Mouse (Mus musculus): Measurements from ENCODE around the gene Ccdc77. TPM values are rescaled to one million over a fixed set of nuclear protein-coding genes. Genes with fewer than 3 reads are reported as not detected.

Ccdc77 gene
- total and polyA plus RNA-seq, 3 experiments = 18.2 to 25.2 (median 21.0) TPM

- Histone ChIP-seq H3K4me1 (ENCODE audit: control insufficient read depth in 1 of 2, insufficient read depth in 2 of 2) (no peaks in the 10 kb centered on the region), H3K4me3 (replicated peaks in 1 of 3; ENCODE audit: low read depth in 2 of 3, low read length in 2 of 3, poor library complexity in 1 of 3) (no peak overlapping the region), H3K4me2 (ENCODE audit: insufficient read depth, low read depth, poor library complexity, severe bottlenecking) (no peak overlapping the region), H3K27ac (ENCODE audit: insufficient read depth, low read depth) (no peak overlapping the region), H3K9me3 (replicated peaks; ENCODE audit: low read length) (no peaks in the 10 kb centered on the region), H3K9ac (ENCODE audit: insufficient read depth, low read depth) (no peak overlapping the region), H3K36me3 (replicated peaks in 1 of 2; ENCODE audit: control insufficient read depth in 1 of 2, insufficient read depth in 1 of 2, low read length in 1 of 2) (no peaks in the 10 kb centered on the region), H3K79me2 (replicated peaks; ENCODE audit: control insufficient read depth, extremely low read depth, insufficient read depth, poor library complexity, severe bottlenecking) (no peaks in the 10 kb centered on the region), H3K27me3 (replicated peaks) (no peaks in the 10 kb centered on the region)
- dilution Hi-C loops (cut with MboI; ENCODE audit: extremely low pct_ligation_motif_present, extremely low pct_unique_long_range_greater_than_20kb, low sequenced_read_pairs) (no loop called here), in situ Hi-C loops (cut with MboI; ENCODE audit: low pct_ligation_motif_present, low pct_unique_long_range_greater_than_20kb, low sequenced_read_pairs) (no loop called here)
- TF ChIP-seq MAZ (IDR thresholded peaks at IDR 0.05; ENCODE audit: low read depth, low read length) (no peak), SMC3 (IDR thresholded peaks at IDR 0.05; ENCODE audit: low read depth, low read length) (no peak), SIN3A (IDR thresholded peaks at IDR 0.05; ENCODE audit: low read length) (no peak), JUN (IDR thresholded peaks at IDR 0.05; ENCODE audit: insufficient read depth, low read depth, low read length) (no peak), CHD2 (IDR thresholded peaks at IDR 0.05; ENCODE audit: low read length) (no peak), USF1 (IDR thresholded peaks at IDR 0.05; ENCODE audit: low read depth, low read length) (no peak), E2F4 (IDR thresholded peaks at IDR 0.05; ENCODE audit: insufficient replicate concordance, low read depth, low read length) (no peak), EP300 (IDR thresholded peaks at IDR 0.05; ENCODE audit: low read length) (no peak), ETS1 (conservative IDR thresholded peaks at IDR 0.05; ENCODE audit: low read depth, low read length) (no peak), IRF4 (IDR thresholded peaks at IDR 0.05; ENCODE audit: low read depth, low read length) (no peak), CTCF (conservative IDR thresholded peaks at IDR 0.05 in 1 of 2, IDR thresholded peaks at IDR 0.05 in 1 of 2; ENCODE audit: low read depth in 2 of 2, low read length in 2 of 2) (no peak), MYC (IDR thresholded peaks at IDR 0.05; ENCODE audit: low read depth, low read length) (no peak), CHD1 (IDR thresholded peaks at IDR 0.05; ENCODE audit: low read depth, low read length) (no peak), NELFE (IDR thresholded peaks at IDR 0.05; ENCODE audit: low read depth, low read length) (no peak), MAFK (IDR thresholded peaks at IDR 0.05; ENCODE audit: insufficient replicate concordance, low read length) (no peak)
- DNase-seq (ENCODE audit: extremely low read depth) = no peak
Observed at GRCm38 (mm10) chr6:120288541-120288940, 75.6 kb downstream of the Ccdc77 start.

- in situ Hi-C loops (cut with MboI; ENCODE audit: low pct_ligation_motif_present, low pct_unique_long_range_greater_than_20kb, low sequenced_read_pairs) = no loop called here
- dilution Hi-C loops (cut with MboI; ENCODE audit: extremely low pct_ligation_motif_present, extremely low pct_unique_long_range_greater_than_20kb, low sequenced_read_pairs) = no loop called here
Observed at GRCm38 (mm10) chr6:120287279-120287678, 76.9 kb downstream of the Ccdc77 start.

More at GRCm38 (mm10) chr6:120287279-120287678, 76.9 kb downstream of the Ccdc77 start:
- no peak for TF ChIP-seq MYC (IDR thresholded peaks at IDR 0.05; ENCODE audit: low read depth, low read length)
- TF ChIP-seq NELFE (IDR thresholded peaks at IDR 0.05; ENCODE audit: low read depth, low read length) = no peak
- no peak for TF ChIP-seq USF1 (IDR thresholded peaks at IDR 0.05; ENCODE audit: low read depth, low read length)
- no peak for TF ChIP-seq MAX (IDR thresholded peaks at IDR 0.05; ENCODE audit: low read length)
- no peak for TF ChIP-seq MAZ (IDR thresholded peaks at IDR 0.05; ENCODE audit: low read depth, low read length)
- TF ChIP-seq SIN3A (IDR thresholded peaks at IDR 0.05; ENCODE audit: low read length) = no peak
- no peak for TF ChIP-seq JUN (IDR thresholded peaks at IDR 0.05; ENCODE audit: insufficient read depth, low read depth, low read length)
- TF ChIP-seq UBTF (IDR thresholded peaks at IDR 0.05; ENCODE audit: low read depth, low read length) = no peak
- Histone ChIP-seq H3K36me3 (replicated peaks in 1 of 2; ENCODE audit: control insufficient read depth in 1 of 2, insufficient read depth in 1 of 2, low read length in 1 of 2) (no peaks in the 10 kb centered on the region), H3K27me3 (replicated peaks) (no peaks in the 10 kb centered on the region), H3K27ac (ENCODE audit: insufficient read depth, low read depth) (no peak overlapping the region), H3K9ac (ENCODE audit: insufficient read depth, low read depth) (no peak overlapping the region), H3K4me3 (replicated peaks in 1 of 3; ENCODE audit: low read depth in 2 of 3, low read length in 2 of 3, poor library complexity in 1 of 3) (no peak overlapping the region), H3K4me1 (ENCODE audit: control insufficient read depth in 1 of 2, insufficient read depth in 2 of 2) (no peaks in the 10 kb centered on the region), H3K9me3 (replicated peaks; ENCODE audit: low read length) (no peaks in the 10 kb centered on the region), H3K79me2 (replicated peaks; ENCODE audit: control insufficient read depth, extremely low read depth, insufficient read depth, poor library complexity, severe bottlenecking) (no peaks in the 10 kb centered on the region), H3K4me2 (ENCODE audit: insufficient read depth, low read depth, poor library complexity, severe bottlenecking) (no peak overlapping the region)
- no peak for DNase-seq (ENCODE audit: extremely low read depth)
